Mouse (Mus musculus): ENCODE data around the gene Gdpd2. TPM values are rescaled to one million over a fixed set of nuclear protein-coding genes. Genes with fewer than 3 reads are reported as not detected.

The Gdpd2 gene
- not detected for polyA plus RNA-seq (2017; shearing (Covaris generic))

GRCm38 (mm10) chrX:100729665-100730188 is at the start of gene Gdpd2:
TSS of gene Gdpd2 (plus strand) at chrX:100729873.

GRCm38 (mm10) chrX:100767181-100767884 is 37.7 kb downstream of the Gdpd2 start, which contains the start of gene Dlg3:
TSS of gene Dlg3 (plus strand) at chrX:100767722.

Other genes with a start within 250 kb of the Gdpd2 start
- gene Igbp1, start 235.6 kb upstream of the Gdpd2 start, polyA plus RNA-seq (2017; shearing (Covaris generic)), result 23.6 TPM
- gene Dgat2l6, start 205.0 kb upstream of the Gdpd2 start, polyA plus RNA-seq (2017; shearing (Covaris generic)), result 0.11 TPM
- not detected for gene Awat1, start 157.6 kb upstream of the Gdpd2 start, polyA plus RNA-seq (2017; shearing (Covaris generic))
- 0.11 TPM for gene P2ry4, start 135.0 kb upstream of the Gdpd2 start, polyA plus RNA-seq (2017; shearing (Covaris generic))
- gene Arr3, start 124.4 kb upstream of the Gdpd2 start, polyA plus RNA-seq (2017; shearing (Covaris generic)), result not detected
- gene Kif4, start 104.1 kb upstream of the Gdpd2 start, polyA plus RNA-seq (2017; shearing (Covaris generic)), result 0.93 TPM
- 14.9 TPM for gene Pdzd11, start 103.3 kb upstream of the Gdpd2 start, polyA plus RNA-seq (2017; shearing (Covaris generic))
- 6.3 TPM for gene Dlg3, start 37.8 kb downstream of the Gdpd2 start, polyA plus RNA-seq (2017; shearing (Covaris generic))

Measured in effector memory CD4-positive, alpha-beta T cell, adult 7 months (primary cell).